Mouse (Mus musculus) liver, embryonic 13.5 days (tissue): ENCODE data around the gene Foxi2. TPM values are rescaled to one million over a fixed set of nuclear protein-coding genes. Genes with fewer than 3 reads are reported as not detected.

Experiments used
- ATAC-seq: fragments of 200-750 bp; cut with Nextera tagmentation; 2 replicates; pipeline ENCODE4 v1.8.0; 2017; ENCODE audit warnings: low read depth, mild to moderate bottlenecking, moderate number of reproducible peaks, moderate library complexity
- DNase-seq: peaks from one replicate; pipeline ENCODE4 v3.0.0; 2022
- H3K27ac ChIP-seq: fragments of 300-500 bp; sonication (generic); 2 replicates; pipeline ENCODE4 v1.5.1; 2015; ENCODE audit warnings: moderate library complexity, mild to moderate bottlenecking, inconsistent platforms
- H3K27me3 ChIP-seq: fragments of 300-500 bp; sonication (generic); 2 replicates; pipeline ENCODE4 v1.6.1; 2015; ENCODE audit warnings: mild to moderate bottlenecking, inconsistent platforms
- H3K36me3 ChIP-seq: fragments of 300-500 bp; sonication (generic); 2 replicates; pipeline ENCODE4 v1.6.1; 2015; ENCODE audit warnings: mild to moderate bottlenecking, inconsistent platforms
- H3K4me1 ChIP-seq: fragments of 300-500 bp; sonication (generic); replicated peaks from 2 replicates; pipeline ENCODE4 v1.6.1; 2015; ENCODE audit warnings: inconsistent platforms
- H3K4me2 ChIP-seq: fragments of 300-500 bp; sonication (generic); 2 replicates; pipeline ENCODE4 v1.6.1; 2015; ENCODE audit warnings: inconsistent platforms, mild to moderate bottlenecking, moderate library complexity
- H3K4me3 ChIP-seq: fragments of 300-500 bp; sonication (generic); replicated peaks from 2 replicates; pipeline ENCODE4 v1.5.1; 2015; ENCODE audit warnings: mild to moderate bottlenecking, inconsistent platforms
- H3K9ac ChIP-seq: fragments of 300-500 bp; sonication (generic); 2 replicates; pipeline ENCODE4 v1.6.1; 2015; ENCODE audit warnings: mild to moderate bottlenecking, inconsistent platforms
- H3K9me3 ChIP-seq: fragments of 300-500 bp; sonication (generic); replicated peaks from 2 replicates; pipeline ENCODE4 v1.6.1; 2016; ENCODE audit warnings: inconsistent platforms
- WGBS: fragments of 180-500 bp; shearing (Covaris S2); methylation state at CpG from one replicate; pipeline ENCODE4 v1.1.7; 2015; ENCODE audit not compliant: insufficient replicate concordance; 5-methylcytosine and 5-hydroxymethylcytosine counted together
- polyA plus RNA-seq: library from polyadenylated mRNA; unstranded; fragments of >200 nt; fragmentation: Nextera tagmentation; extraction: Ambion mirVana; gene quantifications from 2 replicates; pipeline ENCODE4 v1.2.1, GENCODE M21; 2015

The Foxi2 gene
- polyA plus RNA-seq, 1 experiment from 2014 or later: not detected

DNA sequence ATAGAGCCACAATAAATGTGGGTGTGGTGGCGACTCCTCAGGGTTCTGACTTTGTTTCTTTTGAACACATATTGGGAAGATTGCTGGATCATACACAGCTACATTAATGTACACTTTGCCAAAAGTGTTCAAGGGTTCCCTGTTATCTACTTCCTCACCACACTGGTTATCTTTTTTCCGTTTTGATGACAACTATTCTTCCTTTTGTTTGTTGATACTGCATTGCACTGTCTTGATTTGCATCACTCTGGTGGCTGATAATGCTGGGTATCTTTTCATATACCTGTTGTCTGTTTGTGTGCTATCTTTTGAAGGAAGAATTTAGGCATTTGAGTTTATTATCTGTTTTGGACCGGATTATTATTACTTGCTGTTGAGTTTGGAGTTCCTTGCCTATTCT is 3.3 kb upstream of the Foxi2 start:
- Histone ChIP-seq H3K4me2 (no peak overlapping the region), H3K27ac (no peak overlapping the region), H3K36me3 (no peaks in the 10 kb centered on the region), H3K27me3 (peaks cover 48% of the 10 kb centered on the region), H3K9ac (no peak overlapping the region), H3K9me3 (no peaks in the 10 kb centered on the region), H3K4me1 (no peaks in the 10 kb centered on the region), H3K4me3 (no peak overlapping the region)
- ATAC-seq (no peak), DNase-seq (no peak)
- WGBS: 33% methylated on average over 3 of the region's 3 CpGs

GRCm38 (mm10) chr7:135408501-135408900 is 1.6 kb upstream of the Foxi2 start:
- peaks cover 59% of the 10 kb centered on the region for H3K27me3 ChIP-seq
- WGBS: 37% methylated on average over 3 of the region's 3 CpGs

DNA sequence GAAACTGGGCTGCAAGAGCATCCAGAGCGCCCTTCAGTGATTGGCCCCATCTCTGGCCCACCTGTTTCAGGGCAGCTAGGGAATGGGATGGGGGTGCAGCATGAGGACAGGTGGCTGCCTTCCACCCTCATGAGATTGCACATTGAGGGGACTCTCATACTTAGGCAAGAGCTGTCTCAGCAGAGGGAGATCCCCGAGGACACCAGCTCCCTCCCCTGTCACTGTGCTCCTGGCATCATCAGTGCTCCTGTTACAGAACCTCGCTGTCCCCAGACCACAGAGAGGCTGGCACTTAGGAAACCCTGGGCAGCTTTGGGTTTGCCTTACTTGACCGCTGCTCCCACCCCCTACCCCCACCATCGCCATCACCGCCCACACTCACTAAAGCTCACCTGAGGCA is 2.2 kb downstream of the Foxi2 start:
- Histone ChIP-seq H3K9ac (no peak overlapping the region), H3K27me3 (peaks cover 52% of the 10 kb centered on the region), H3K4me3 (no peak overlapping the region), H3K4me2 (no peak overlapping the region), H3K36me3 (no peaks in the 10 kb centered on the region), H3K9me3 (no peaks in the 10 kb centered on the region), H3K27ac (no peak overlapping the region), H3K4me1 (no peaks in the 10 kb centered on the region)
- DNase-seq (no peak), ATAC-seq (no peak)
- 44% methylated on average over 6 of the region's 6 CpGs for WGBS

More at GRCm38 (mm10) chr7:135408501-135408900, 1.6 kb upstream of the Foxi2 start:
- no peaks in the 10 kb centered on the region for H3K4me1 ChIP-seq
- no peak overlapping the region for H3K4me2 ChIP-seq
- no peaks in the 10 kb centered on the region for H3K9me3 ChIP-seq
- no peak overlapping the region for H3K9ac ChIP-seq
- ATAC-seq (no peak), DNase-seq (no peak)
- H3K4me3 ChIP-seq: no peak overlapping the region
- no peak overlapping the region for H3K27ac ChIP-seq
- H3K36me3 ChIP-seq: no peaks in the 10 kb centered on the region

DNA sequence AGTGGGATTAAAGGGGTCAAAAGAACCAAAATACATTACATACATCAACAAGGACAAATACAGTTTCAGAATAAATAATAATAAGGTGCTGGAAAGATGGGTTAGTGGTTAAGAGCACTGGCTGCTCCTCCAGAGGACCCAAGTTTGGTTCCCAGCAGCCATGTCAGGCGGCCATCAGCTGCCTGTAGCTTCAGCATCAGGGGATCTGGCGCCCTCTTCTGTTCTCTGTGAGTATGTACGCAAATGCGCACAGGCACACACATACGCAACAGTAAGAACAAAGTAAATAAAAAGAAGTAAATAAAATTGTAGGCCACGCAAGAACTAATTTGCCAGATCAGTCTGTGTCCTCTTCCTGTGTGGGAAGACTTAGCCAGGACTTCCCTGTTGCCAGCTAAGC is 18.7 kb downstream of the Foxi2 start:
- no peak overlapping the region for H3K9ac ChIP-seq
- no peaks in the 10 kb centered on the region for H3K36me3 ChIP-seq
- WGBS: 71% methylated on average over 6 of the region's 6 CpGs
- no peak for DNase-seq
- ATAC-seq: no peak
- H3K4me3 ChIP-seq: no peak overlapping the region
- H3K4me1 ChIP-seq: no peaks in the 10 kb centered on the region
- H3K27me3 ChIP-seq: no peaks in the 10 kb centered on the region
- no peaks in the 10 kb centered on the region for H3K9me3 ChIP-seq
- no peak overlapping the region for H3K4me2 ChIP-seq
- no peak overlapping the region for H3K27ac ChIP-seq

DNA sequence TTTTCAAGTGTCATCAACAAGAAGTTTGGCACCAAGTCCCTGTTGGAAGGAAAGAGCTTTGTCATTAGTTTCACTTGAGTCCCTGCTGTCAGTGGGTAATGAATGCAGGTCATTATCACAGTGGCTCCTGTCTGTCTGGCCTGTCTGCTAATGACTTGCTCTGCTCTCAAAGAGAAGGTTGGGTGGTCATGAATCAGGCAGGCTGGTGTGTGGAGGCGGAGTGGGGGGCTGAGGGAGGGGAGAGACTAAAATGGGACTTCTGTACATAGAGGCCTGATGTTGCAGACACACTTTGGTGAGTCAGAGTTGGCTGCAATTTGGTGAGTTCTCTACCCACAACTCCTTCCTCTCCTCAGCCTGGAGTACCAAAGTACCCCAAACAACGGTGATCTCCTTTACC is 20.8 kb downstream of the Foxi2 start:
- ATAC-seq: no peak
- H3K27me3 ChIP-seq: no peaks in the 10 kb centered on the region
- WGBS: 67% methylated on average over 2 of the region's 2 CpGs

DNA sequence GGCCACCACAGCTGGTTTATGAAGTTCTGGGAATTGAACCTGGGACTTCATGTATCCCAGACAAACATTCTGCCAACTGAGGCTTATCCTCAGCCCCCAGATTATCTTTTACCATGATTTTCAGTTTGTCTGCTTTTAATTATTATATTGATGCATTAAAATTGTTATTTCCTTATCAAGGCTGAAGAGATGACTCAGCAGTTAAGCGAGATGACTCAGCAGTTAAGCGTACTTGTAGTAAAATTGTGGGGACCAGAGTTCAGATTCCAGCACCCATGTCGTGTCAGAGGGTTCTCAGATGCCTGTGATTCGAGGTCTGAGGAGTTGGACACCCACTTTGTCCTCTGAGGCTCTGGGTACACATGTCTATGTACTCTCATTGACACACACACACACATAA is 33.8 kb downstream of the Foxi2 start:
- 43% methylated on average over 4 of the region's 4 CpGs for WGBS
- DNase-seq (no peak), ATAC-seq (no peak)
- Histone ChIP-seq H3K9ac (no peak overlapping the region), H3K36me3 (no peaks in the 10 kb centered on the region), H3K27me3 (no peaks in the 10 kb centered on the region), H3K9me3 (no peaks in the 10 kb centered on the region), H3K4me2 (no peak overlapping the region), H3K4me3 (no peak overlapping the region), H3K4me1 (no peaks in the 10 kb centered on the region), H3K27ac (no peak overlapping the region)

More for the DNA sequence above, 20.8 kb downstream of the Foxi2 start:
- Histone ChIP-seq H3K4me2 (no peak overlapping the region), H3K36me3 (no peaks in the 10 kb centered on the region), H3K4me1 (no peaks in the 10 kb centered on the region), H3K4me3 (no peak overlapping the region), H3K9ac (no peak overlapping the region), H3K27ac (no peak overlapping the region), H3K9me3 (no peaks in the 10 kb centered on the region)
- no peak for DNase-seq

DNA sequence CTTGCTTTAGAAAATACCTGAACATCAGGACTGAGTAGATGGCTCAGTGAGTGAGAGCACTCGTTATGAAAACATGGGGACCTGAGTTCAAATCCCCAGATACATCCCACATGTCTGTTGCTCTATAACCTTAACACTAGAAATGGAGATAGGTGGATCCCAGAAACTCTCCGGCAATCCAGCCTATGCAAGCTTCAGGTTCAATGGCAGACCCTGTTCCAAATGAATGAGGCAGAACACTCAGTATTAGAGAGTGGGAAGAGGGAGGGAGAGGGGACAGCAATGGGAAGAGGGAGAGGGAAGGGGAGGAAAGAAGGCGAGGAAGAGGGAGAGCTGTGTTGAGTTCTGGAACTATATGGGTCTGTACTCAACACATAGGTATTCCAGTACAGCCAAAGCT is 41.2 kb downstream of the Foxi2 start:
- Histone ChIP-seq H3K36me3 (no peaks in the 10 kb centered on the region), H3K4me3 (no peak overlapping the region), H3K27ac (no peak overlapping the region), H3K9me3 (no peaks in the 10 kb centered on the region), H3K4me1 (no peaks in the 10 kb centered on the region), H3K9ac (no peak overlapping the region), H3K27me3 (no peaks in the 10 kb centered on the region), H3K4me2 (no peak overlapping the region)
- no peak for DNase-seq
- ATAC-seq: no peak
- 44% methylated on average over 3 of the region's 3 CpGs for WGBS

DNA sequence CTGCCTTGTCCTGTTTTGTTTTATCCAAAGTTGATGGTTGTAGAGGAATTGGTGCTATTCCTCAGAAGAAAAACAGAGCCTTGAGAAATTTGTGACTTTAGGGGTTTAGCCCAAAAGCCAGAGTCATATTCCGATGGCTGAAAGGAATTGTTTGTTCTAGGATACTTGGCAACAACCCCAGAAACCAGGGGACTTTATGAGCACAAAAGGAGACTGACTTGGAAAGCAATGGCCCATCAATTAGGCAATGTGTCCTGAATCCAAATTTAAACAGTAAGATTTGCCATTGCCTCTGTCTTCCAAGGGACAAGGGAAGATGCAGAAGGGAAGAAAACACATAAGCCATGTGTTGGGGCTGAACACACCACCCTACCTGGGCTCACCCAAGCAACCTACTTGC is 42.3 kb downstream of the Foxi2 start:
- H3K36me3 ChIP-seq: no peaks in the 10 kb centered on the region
- no peak overlapping the region for H3K27ac ChIP-seq
- DNase-seq (no peak), ATAC-seq (no peak)
- no peak overlapping the region for H3K9ac ChIP-seq
- no peaks in the 10 kb centered on the region for H3K27me3 ChIP-seq
- H3K4me3 ChIP-seq: no peak overlapping the region
- WGBS: 56% methylated on average over 1 of the region's 1 CpGs
- H3K4me1 ChIP-seq: no peaks in the 10 kb centered on the region
- H3K4me2 ChIP-seq: no peak overlapping the region
- H3K9me3 ChIP-seq: no peaks in the 10 kb centered on the region

- no peaks in the 10 kb centered on the region for H3K27me3 ChIP-seq
- DNase-seq: no peak
- no peaks in the 10 kb centered on the region for H3K9me3 ChIP-seq
- ATAC-seq: no peak
- no peak overlapping the region for H3K9ac ChIP-seq
- no peaks in the 10 kb centered on the region for H3K36me3 ChIP-seq
- H3K4me1 ChIP-seq: no peaks in the 10 kb centered on the region
- no peak overlapping the region for H3K4me3 ChIP-seq
- WGBS: 22% methylated on average over 3 of the region's 3 CpGs
- H3K4me2 ChIP-seq: no peak overlapping the region
- H3K27ac ChIP-seq: no peak overlapping the region
Observed at GRCm38 (mm10) chr7:135453690-135454089, 43.6 kb downstream of the Foxi2 start.

Other genes with a start within 250 kb of the Foxi2 start
- gene Nps, start 151.6 kb upstream of the Foxi2 start, polyA plus RNA-seq: not detected in 2 replicates
- gene Clrn3, start 118.3 kb downstream of the Foxi2 start, polyA plus RNA-seq: not detected in 2 replicates
- 2.5 and 2.8 TPM in 2 replicates for gene Ptpre, start 127.2 kb downstream of the Foxi2 start, polyA plus RNA-seq